Mouse (Mus musculus) heart, adult 11 months (tissue): Measurements from ENCODE around the gene Scml4.
A peak's percentile ranks its signal among the peaks of the same experiment; 100 is the strongest.

ENCODE experiments used
- DNase-seq: peaks from one replicate; pipeline ENCODE4 v3.0.0; 2022

The Scml4 gene

DNA sequence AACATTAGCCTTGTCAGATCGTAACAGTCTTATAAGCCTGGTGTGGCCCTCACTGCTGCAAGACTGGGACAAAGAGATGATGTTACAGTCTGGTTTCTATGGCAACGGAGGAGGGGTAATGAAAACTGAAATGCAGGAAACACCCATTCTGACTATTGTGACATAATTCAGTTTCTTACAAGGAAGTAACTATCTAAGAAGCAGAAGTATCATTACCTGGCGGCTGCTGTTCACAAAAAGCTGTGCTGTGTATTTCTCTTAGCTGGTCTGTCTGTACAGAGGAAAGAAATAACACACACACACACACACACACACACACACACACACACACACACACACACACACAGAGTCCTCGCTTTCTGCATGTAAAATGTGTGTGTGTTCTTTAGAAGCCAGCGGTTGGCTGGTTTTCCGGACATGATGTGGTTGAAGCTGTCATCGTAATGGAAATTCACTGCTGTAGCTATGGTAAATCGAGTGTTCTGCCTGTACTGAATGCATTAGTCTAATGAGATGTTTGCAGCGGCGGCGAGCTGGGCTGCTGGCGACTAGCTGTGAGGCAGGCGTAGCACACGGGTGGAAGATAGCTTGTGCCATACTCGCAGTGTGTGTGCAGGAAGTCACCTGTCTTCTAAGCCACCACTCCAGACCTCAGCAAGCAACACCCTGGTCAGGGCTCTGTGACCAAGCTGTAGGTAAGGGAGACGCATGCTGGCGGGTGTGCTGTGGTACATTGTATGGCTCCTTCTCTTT is at the start of gene Scml4:
Gene Scml4, plus strand, starts transcription at position 212 of the 753 bp plus-strand sequence.
- DNase-seq = peak; percentile 94

DNA sequence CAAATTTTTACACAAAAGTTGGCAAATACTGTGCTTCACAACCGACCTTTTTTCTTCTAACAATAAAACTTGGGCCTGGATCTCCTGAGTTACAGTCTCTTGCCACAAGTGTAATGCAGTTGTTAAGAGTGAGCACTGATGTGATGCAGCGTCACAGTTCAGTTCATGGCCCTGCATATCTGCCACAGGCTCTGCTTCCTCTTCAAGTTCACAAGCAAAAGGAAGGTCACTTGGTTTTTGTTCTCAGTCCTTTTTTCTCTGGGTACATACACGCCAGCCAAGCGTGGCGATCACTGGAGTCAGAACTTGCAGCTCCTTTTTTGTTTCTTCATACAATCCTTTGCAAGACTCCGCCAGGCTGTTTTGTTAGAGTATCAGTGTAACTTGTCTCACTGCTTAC is 34.2 kb upstream of the Scml4 start:
- no peak for DNase-seq

DNA sequence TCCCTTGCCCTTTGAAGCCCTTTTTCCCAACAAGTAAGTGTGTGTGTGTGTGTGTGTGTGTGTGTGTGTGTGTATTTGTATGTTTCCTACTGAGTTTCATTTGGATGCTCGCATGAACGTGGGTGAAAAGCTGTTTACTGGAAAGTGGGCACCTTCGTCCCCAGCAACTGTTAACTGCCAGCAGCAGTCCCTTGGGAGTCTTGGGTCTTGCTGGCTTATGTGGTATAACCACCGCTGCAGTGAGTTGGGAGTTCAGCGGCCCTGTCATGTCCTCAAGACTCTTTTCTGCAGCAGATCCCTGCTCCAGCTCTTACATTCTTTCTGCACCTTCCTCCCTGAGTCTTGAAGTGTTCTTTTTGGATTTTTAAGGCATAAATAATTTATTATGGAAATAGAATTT is 33.0 kb upstream of the Scml4 start:
- no peak for DNase-seq

DNA sequence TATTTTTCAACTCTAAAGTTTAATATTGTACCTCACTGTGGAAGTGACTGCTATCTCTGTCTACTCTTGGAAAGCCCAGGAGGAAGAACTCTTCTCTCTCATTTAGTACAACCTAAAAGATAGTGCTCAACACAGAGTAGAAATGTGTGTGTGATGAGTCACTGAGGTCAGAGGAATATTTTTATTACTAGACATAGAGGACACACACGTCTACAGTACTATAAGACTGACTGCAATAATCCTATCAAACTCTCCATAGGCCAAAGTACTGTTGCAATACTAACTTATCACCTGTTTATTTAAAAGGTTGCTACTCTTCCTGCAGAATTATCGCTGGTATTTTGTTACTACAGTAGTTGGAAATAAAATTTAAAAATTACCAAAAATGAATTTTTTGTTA is 30.2 kb upstream of the Scml4 start:
- DNase-seq = no peak

DNA sequence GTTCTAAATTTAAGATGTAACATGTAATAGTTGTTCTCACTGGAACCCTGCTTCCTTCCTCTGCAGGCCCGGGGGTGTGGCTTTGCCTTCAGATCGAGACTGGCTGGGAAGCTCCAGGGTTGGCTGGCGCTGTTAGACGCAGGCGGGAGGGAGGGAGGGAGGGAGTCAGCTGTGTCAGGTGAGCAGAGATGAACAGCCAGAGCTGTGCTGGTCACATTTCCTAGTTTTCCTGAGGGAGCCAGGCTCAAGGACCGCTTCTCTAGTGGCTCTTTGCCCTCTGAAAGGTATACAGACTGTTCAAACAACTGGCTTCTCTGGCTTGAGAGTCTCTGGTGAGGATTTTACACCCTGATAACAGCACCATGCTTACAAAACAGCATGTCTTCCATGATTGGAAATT is 29.8 kb upstream of the Scml4 start:
- peak; percentile 74 for DNase-seq

DNA sequence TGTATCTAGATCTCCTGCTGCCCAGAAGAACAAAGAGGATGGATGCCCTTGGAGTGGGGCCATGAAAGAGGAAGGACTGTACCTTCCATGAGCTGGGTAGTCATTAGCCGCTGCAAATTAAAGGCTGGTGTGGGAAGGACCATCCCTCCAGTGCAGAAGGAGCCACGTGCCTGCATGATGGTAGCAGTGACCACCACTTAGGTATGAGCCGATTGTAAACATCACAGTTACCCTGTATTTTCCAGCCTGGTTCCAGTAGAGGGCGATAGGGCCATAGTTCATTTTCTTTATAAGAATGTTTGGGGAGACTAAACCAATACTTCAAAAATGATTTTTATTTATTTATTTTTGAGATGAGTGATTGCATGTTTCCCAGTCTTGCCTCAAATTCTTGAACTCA is 27.5 kb upstream of the Scml4 start:
- DNase-seq = peak; percentile 81

DNA sequence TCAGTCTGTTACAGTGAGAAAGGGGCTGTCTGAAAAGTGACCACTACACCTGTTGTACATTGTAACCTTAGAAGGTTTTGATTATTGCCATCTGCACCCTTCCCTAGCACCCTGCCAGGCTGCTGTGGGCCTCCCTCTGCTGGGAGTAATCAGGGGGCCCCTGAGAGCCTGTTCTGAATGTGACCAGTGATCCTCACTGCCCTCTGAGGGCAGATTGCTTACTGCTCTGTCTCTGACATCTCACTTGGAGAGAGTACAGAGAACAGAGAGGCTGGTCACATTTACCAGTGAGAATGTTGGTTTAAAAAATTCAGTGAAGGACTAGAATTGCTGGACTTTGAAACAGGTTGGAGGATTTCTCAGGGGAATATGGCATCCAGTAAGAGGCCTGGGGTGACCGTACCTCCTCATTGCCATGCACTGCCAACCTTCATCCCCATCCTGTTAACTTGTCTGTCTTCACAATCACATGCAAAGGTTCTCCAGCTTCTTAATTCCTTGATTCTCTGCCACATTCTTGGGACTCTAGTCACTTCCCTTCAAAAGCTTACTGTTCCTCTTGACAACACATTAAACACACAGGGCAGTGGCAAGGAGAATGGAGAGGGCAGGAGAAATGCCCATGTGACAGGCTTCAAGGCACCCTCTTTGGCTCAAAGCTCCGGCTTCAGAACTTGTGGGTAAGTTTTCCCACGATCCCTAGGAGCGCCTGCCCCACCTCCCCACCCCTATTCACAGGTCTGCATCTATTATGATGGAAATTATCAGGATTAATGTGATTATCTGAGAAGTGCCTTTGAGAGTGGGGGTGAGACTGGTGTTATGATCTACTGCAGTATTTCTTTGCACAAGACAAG is 26.1 kb upstream of the Scml4 start:
- DNase-seq = peak; percentile 85

DNA sequence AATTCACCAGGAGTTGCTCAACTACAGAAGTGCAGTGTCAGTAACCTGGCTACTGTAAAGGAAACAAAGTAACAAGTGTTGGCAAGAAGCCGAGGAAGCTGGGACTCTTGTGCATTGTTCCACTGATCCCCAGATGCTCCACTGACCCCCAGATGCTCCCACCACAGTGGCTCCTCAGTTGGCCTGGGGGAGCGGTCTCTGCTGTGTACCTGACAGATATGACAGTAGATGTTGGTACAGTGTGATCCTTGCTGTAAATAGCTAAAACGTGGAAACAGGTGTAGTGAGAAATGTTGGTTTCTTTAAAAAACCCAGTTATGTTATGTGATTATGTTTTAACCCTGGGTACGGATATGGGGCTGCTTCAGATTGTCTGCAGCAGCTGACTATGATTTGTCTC is 22.1 kb upstream of the Scml4 start:
- DNase-seq = peak; percentile 58

DNA sequence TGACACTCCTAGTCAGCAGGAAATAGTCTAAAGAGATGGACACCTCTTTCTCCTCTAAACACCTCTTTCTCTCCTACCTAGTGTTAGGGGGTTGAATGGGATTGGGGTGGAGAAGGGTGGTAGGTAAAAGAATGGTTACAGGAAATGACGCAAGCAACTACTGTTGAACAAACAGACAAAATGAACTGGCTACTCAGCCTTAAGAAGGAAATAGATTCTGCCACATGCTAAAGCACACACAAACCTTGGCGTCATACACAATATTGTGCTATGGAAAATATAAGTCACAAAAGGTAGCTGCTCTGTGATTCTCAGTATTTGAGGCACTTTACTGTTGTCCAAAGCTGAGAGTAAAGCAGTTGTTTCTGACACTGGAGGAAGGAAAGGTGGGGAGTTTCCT is 21.4 kb upstream of the Scml4 start:
- peak; percentile 27 for DNase-seq

DNA sequence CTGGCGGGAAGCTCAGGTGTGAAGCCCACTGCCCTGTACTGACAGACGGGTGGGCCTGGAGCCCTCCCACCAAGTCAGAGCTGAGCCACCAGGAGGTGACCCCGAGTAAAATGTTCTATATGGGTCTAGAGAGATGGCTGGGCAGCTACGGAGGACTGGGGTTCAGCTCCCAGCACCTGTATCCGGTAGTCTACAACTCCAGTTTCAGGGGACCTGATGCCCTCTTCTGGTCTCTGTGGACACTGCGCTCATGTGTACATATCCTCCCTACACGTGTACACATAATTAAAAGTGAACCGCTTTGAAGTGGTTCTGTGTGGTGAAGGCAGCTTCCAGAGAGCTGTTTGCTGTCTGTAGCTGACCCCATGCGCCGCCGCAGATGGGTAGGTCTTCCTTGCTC is 20.1 kb upstream of the Scml4 start:
- peak; percentile 76 for DNase-seq

DNA sequence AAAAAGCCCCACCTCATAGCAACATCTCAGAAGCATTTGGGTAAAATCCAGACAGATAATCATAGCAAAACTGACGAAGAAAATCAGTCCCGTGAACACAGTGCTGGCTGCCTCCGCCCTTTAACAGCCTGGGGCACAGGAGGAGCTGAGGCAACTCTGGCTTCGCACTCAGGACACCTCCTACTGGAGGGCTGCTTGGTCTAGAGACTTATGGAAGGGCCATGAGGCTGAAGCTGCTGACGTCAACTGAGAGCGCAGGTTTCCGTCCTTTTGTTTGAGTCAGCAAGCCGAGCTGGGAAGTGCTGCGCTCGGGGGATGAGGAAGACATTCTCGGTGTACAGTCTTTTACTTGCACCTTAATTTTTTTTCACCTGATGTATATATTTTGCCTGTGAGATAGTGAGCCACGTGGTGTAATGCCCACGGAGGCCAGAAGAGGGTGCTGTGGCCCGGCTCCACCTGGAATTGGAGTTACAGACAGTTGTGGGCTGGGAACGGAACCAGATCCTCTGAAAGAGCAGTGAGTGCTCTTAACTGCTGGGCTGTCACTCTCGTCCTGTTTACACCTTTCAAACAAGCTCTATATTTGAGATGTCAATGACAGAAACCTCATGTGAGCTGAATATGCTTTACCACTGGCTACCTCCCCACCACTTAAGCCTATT is 18.5 kb upstream of the Scml4 start:
- DNase-seq = peak; percentile 77

DNA sequence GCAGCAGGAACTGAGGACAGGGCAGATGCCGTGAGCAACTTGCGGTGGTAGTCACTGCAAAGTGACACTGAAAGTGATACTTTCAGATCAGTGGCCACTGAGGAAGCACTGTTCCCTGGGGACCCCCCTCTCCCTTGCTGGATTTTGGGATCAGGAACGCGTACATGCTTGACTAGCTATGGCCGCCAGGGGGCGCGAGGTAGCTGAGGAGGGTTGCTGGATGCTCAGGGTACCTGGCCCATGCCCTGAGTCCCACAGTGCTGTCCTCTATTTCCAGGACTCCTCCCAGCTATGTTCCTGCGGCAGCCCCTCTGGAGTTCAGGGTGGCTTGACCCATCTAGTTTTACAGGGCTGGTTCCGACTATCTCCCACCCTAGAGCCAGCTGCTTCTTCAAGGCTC is 17.8 kb upstream of the Scml4 start:
- peak; percentile 97 for DNase-seq

DNA sequence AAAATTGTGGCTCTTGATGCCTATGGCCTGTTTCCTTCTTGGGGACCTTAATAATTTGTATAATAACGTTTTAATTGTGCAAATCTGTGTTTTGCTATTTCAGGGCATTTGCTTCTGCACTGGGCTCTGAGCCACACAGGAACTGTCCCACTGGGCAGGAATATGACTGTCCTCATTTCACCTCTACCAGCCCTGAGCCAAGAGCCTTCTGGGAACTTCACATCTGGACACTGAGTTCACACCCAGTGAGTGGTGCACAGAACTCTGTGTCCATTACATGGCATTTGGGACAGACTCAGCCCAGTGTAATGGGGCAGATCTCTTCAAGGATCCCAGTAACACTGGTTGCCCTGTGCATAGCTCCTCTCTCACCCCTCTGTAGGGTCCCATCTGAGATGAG is 16.8 kb upstream of the Scml4 start:
- peak; percentile 96 for DNase-seq

DNA sequence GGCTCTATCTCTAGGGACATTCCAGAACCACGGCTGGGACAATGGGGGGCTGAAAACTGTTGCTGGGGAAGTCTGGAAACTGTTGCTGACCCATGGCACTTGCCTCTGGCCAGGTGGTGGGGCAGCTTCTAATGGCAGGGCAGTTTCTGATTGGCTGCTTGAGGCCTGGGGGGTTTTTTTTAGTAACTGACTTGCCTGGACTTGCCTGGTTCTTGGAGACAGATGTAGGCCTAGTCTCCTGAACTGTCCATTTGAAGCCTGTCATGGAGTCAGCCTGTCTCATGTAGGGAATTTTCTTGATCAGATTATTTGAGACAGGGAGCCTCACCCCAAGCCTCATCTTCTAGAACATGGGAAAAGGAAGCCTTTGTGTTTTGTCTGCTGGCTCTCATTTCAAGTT is 14.7 kb upstream of the Scml4 start:
- no peak for DNase-seq

DNA sequence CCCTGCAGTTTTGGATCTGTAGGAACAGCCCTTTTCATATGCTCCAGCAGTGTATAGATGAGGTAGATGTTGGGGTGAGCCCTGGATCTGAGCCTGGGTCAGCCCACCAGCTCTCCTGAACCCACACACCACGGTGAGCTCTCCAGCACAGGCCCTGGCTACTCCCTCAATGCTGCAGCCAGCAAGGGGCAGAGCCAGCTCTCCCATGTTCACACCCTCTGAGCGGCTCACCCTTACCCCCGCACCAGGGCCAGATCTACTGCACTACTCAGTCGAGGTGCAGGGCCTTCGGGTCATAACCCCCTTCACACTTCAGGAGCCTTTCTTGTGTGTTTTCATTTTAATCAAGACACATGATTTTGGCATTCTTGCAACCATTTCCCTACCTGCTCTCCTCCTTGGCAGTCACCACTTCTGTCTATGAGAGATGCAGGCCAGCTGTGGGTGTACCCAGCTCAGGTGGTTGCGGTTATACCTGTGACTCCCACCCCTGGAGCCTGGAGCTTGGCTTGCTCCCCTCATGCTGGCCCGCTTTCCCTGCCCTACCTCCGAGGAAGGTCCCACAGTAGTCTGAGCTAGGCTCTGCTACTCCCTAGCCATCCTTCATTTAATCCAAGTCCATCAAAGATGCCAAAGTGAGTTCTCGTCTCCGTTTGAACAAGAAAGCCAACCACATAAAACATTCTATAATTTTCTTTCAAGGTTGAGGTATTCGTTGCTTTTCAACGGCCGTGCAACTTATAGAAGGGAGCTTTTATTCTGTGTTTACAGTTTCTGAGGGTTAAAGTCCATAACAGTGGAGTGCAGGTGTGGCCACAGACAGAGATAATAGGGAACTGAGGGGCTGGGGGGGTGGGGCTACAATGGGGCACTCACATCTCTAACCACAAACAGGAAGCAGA is 11.7 kb upstream of the Scml4 start:
- peak; percentile 83 for DNase-seq

DNA sequence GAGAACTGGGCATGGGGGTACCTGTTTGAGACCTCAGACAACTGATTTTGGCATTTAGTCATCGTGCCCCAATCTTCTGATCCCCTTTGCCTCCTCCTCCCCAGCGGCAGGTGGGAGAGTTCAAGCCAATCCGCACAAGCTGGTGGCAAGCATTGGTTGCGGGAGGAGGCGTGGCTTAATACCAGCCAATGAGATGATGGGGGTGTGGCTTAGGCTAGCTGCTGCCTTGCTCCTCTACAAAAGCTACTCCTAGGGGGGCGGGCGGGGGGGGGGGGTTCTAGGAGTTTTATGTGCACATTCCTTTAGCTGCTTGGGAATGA is 11.1 kb upstream of the Scml4 start:
- peak; percentile 79 for DNase-seq

DNA sequence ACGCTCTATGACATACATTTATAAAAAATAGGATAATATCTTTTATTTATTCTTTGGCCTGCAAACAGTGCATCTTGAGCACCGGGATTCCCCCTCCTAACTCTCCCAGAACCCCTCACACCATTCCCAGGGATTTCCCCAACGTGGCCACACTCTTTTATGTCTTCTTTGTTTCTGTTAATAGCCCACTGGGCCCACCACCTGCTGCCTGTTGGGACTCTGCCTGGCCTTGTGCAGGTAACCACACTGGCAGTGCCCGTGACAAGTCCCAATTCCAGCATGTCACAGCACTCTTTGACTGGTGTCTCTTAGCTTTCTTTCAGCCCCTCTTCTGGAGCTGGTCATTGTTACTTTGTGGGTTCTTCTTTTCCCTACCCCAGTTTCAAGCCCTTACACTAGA is 5.3 kb upstream of the Scml4 start:
- no peak for DNase-seq

DNA sequence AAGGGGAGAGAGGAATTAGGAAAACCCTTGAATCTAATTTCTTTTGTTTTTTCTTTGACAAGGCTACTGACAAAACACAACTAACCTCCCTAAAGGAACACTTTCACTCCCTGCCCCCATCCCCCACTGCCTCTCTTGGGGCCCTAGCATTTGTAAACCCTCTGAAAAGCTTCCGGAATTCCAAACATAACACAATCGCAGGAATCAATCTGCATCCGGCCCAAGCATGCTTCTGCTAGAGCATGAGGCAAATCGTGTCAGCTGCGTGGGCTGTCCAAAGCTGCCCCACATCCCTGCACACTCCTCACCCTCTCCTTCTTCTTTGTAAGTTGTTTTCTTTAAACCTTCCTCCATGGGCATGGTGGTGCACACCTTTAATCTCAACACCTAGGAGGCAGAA is 4.9 kb upstream of the Scml4 start:
- peak; percentile 95 for DNase-seq

DNA sequence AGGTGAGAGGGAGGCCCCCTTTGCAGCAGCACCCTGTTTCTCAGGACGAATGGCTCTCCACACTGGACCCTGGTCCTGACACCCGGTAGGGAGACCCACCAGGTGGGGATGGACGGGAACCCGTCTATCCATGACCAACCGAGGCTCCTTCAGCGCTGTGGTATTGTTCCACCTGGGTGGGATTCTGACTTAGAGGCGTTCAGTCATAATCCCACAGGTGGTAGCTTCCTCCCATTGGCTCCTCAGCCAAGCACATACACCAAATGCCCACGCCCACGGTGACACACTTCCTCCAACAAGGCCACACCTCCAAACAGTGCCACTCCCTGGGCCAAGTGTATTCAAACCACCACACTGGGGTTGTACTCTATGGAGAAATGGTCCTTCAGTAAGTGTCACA is 3.6 kb upstream of the Scml4 start:
- peak; percentile 53 for DNase-seq

DNA sequence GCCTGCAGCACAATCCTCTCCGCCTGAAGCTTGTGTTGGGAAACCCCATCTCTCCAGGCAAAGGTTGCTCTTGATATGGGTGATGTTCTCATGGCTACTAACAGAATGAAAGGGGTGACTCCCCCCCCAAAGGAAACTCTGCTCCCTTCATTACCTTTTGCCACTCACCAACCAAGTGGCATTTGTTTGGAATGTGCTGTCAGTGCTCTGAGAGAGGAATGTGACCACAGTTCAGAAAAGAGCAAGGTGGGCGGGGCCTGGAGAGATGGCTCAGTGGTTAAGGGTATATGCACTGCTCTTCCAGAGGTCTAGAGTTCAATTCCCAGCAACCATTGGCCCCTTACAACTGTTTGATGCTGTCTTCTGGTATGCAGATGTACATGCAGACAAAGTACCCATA is 3.1 kb upstream of the Scml4 start:
- peak; percentile 75 for DNase-seq

DNA sequence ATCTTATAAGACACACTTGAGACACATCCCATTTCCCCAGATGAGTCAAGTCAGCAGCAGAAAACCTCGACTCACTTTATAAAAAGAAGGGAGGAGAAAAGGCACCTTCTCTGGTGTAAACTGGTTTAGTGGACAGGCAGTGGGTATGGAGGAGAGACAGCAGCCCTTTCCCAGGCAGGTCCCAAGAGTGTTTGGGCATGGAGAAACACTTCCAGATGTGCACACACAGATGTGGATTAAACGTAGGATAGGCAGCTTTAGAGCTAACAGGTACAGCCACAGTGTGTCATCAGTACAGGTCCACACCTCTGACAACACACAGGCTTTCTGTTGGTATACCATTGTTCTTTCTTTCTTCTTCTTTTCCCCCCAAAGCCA is 400 bp upstream of the Scml4 start:
- no peak for DNase-seq

DNA sequence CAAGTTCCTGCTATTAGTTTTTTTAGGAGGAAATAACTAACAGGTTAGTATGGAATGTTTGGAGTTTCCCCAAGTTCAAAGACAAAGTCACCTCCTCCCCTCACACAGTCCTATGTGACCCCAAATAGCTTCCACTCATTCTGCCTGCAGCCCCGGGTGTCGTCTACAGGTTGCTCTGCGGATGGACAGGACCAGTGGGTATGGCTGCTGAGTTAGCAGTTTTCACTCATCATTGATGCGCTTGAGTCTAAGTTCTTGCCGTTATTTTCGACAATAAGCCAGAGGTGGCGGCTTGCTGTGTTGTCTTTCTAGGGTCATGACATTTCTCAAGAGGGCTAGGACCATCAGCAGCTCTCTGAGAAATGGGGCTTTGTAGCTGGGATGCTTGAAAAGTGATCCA is 1.3 kb downstream of the Scml4 start:
- DNase-seq = peak; percentile 83
